Mouse (Mus musculus) forebrain, embryonic 15.5 days (tissue): Measurements from ENCODE around the gene Tpbpb. TPM values are rescaled to one million over a fixed set of nuclear protein-coding genes. Genes with fewer than 3 reads are reported as not detected.
"Not testable (repeated sequence)": the region's sequence is repeated elsewhere in the genome, so short reads cannot be mapped to it uniquely, and the experiment has no call there.

ENCODE experiments used
- ATAC-seq: fragments of 200-750 bp; cut with Nextera tagmentation; replicated peaks from 2 replicates; pipeline ENCODE4 v1.8.0; 2017; ENCODE audit warnings: mild to moderate bottlenecking, moderate TSS enrichment, moderate library complexity
- H3K27ac ChIP-seq: fragments of 300-500 bp; sonication (generic); replicated peaks from 2 replicates; pipeline ENCODE4 v1.5.1; 2015; ENCODE audit warnings: mild to moderate bottlenecking, inconsistent platforms
- H3K27me3 ChIP-seq: fragments of 300-500 bp; sonication (generic); 2 replicates; pipeline ENCODE4 v1.6.1; 2015; ENCODE audit warnings: inconsistent platforms
- H3K36me3 ChIP-seq: fragments of 300-500 bp; sonication (generic); 2 replicates; pipeline ENCODE4 v1.6.1; 2015; ENCODE audit warnings: mild to moderate bottlenecking, inconsistent platforms
- H3K4me1 ChIP-seq: fragments of 300-500 bp; sonication (generic); 2 replicates; pipeline ENCODE4 v1.6.1; 2015; ENCODE audit warnings: inconsistent platforms
- H3K4me2 ChIP-seq: fragments of 300-500 bp; sonication (generic); replicated peaks from 2 replicates; pipeline ENCODE4 v1.6.1; 2015; ENCODE audit warnings: mild to moderate bottlenecking, inconsistent platforms
- H3K4me3 ChIP-seq: fragments of 300-500 bp; sonication (generic); 2 replicates; pipeline ENCODE4 v1.5.1; 2015; ENCODE audit warnings: mild to moderate bottlenecking, inconsistent platforms
- H3K9ac ChIP-seq: fragments of 300-500 bp; sonication (generic); replicated peaks from 2 replicates; pipeline ENCODE4 v1.6.1; 2015; ENCODE audit warnings: mild to moderate bottlenecking, inconsistent platforms
- H3K9me3 ChIP-seq: fragments of 300-500 bp; sonication (generic); 2 replicates; pipeline ENCODE4 v1.6.1; 2016; ENCODE audit warnings: inconsistent platforms
- WGBS: fragments of 180-500 bp; shearing (Covaris S2); methylation state at CpG from one replicate; pipeline ENCODE4 v1.1.7; 2015; ENCODE audit warnings: mixed read lengths; 5-methylcytosine and 5-hydroxymethylcytosine counted together
- polyA plus RNA-seq: library from polyadenylated mRNA; unstranded; fragments of >200 nt; fragmentation: Nextera tagmentation; extraction: Ambion mirVana; gene quantifications from 2 replicates; pipeline ENCODE4 v1.2.1, GENCODE M21; 2015

The Tpbpb gene
- polyA plus RNA-seq = not detected in 2 replicates

GRCm38 (mm10) chr13:60904780-60905179, at the start of gene Tpbpb:
Tpbpb (minus strand) TSS chr13:60904880.
- H3K9ac ChIP-seq, ATAC-seq, H3K27me3 ChIP-seq, H3K27ac ChIP-seq, H3K4me3 ChIP-seq, H3K4me2 ChIP-seq, H3K9me3 ChIP-seq, H3K4me1 ChIP-seq, H3K36me3 ChIP-seq: not testable (repeated sequence)
- WGBS = 89% methylated on average over 2 of the region's 2 CpGs

GRCm38 (mm10) chr13:60941884-60942283, 37.2 kb upstream of the Tpbpb start, which contains the start of gene Tpbpa:
Tpbpa (minus strand) TSS chr13:60941984.
- not testable (repeated sequence) for H3K4me1 ChIP-seq, H3K36me3 ChIP-seq, H3K4me3 ChIP-seq, ATAC-seq, H3K27me3 ChIP-seq, H3K27ac ChIP-seq, H3K4me2 ChIP-seq, H3K9me3 ChIP-seq, H3K9ac ChIP-seq
- WGBS = 74% methylated on average over 3 of the region's 3 CpGs

- H3K4me2 ChIP-seq = no peak within 1 kb of the TSS
- no peak within 1 kb of the TSS for H3K4me3 ChIP-seq
- 77% methylated on average over 5 of the region's 5 CpGs for WGBS
- no peak within 1 kb of the TSS for H3K9ac ChIP-seq
- H3K27ac ChIP-seq = no peak within 1 kb of the TSS
- H3K27me3 ChIP-seq = no peaks in the 10 kb centered on the region
- ATAC-seq = no peak
- no peaks in the 10 kb centered on the region for H3K36me3 ChIP-seq
- H3K4me1 ChIP-seq = no peaks in the 10 kb centered on the region
- H3K9me3 ChIP-seq = 0 out of 2 replicates have a peak, but pooled peaks cover 3% of the 10 kb centered on the region
Measured at GRCm38 (mm10) chr13:60936500-60936901, 31.8 kb upstream of the Tpbpb start, which contains the start of the genes Gm49391 and Ctla2a. Gm49391 (minus strand) TSS chr13:60936571. Ctla2a (minus strand) TSS chr13:60936625.

- not testable (repeated sequence) for H3K27ac ChIP-seq, H3K36me3 ChIP-seq, H3K9me3 ChIP-seq, H3K4me2 ChIP-seq, H3K4me1 ChIP-seq, H3K4me3 ChIP-seq, H3K27me3 ChIP-seq, H3K9ac ChIP-seq, ATAC-seq
- WGBS = 67% methylated on average over 2 of the region's 2 CpGs
Measured at GRCm38 (mm10) chr13:60935490-60935889, 30.8 kb upstream of the Tpbpb start, which contains the start of gene Gm49393. Gm49393 (minus strand) TSS chr13:60935590.

- Histone ChIP-seq H3K4me1 (no peaks in the 10 kb centered on the region), H3K36me3 (no peaks in the 10 kb centered on the region), H3K27me3 (no peaks in the 10 kb centered on the region), H3K4me3 (no peak within 1 kb of the TSS), H3K4me2 (no peak within 1 kb of the TSS), H3K27ac (no peak within 1 kb of the TSS), H3K9ac (no peak within 1 kb of the TSS), H3K9me3 (peaks cover 5% of the 10 kb centered on the region; the same call in 1 of the 2 replicates)
- ATAC-seq = no peak
- WGBS = 97% methylated on average over 3 of the region's 3 CpGs
Measured at GRCm38 (mm10) chr13:60897328-60897727, 7.4 kb downstream of the Tpbpb start, which contains the start of gene Ctla2b. Ctla2b (minus strand) TSS chr13:60897447.

- not testable (repeated sequence) for H3K4me2 ChIP-seq, H3K9ac ChIP-seq, ATAC-seq, H3K9me3 ChIP-seq, H3K36me3 ChIP-seq, H3K4me1 ChIP-seq, H3K27me3 ChIP-seq, H3K27ac ChIP-seq, H3K4me3 ChIP-seq
- WGBS = 85% methylated on average over 8 of the region's 8 CpGs
Measured at GRCm38 (mm10) chr13:60896794-60897193, 7.9 kb downstream of the Tpbpb start, which contains the start of gene Gm49392. Gm49392 (minus strand) TSS chr13:60896894.

GRCm38 (mm10) chr13:60895406-60896160, 9.1 kb downstream of the Tpbpb start:
- no peak overlapping the region for H3K27ac ChIP-seq
- H3K36me3 ChIP-seq = no peaks in the 10 kb centered on the region
- no peaks in the 10 kb centered on the region for H3K4me1 ChIP-seq
- no peak overlapping the region for H3K9ac ChIP-seq
- no peak for ATAC-seq
- no peaks in the 10 kb centered on the region for H3K27me3 ChIP-seq
- H3K9me3 ChIP-seq = peaks cover 3% of the 10 kb centered on the region; the same call in 1 of the 2 replicates
- H3K4me3 ChIP-seq = no peak overlapping the region
- no peak overlapping the region for H3K4me2 ChIP-seq

- 96% methylated on average over 1 of the region's 1 CpGs for WGBS
- Histone ChIP-seq H3K27me3 (no peaks in the 10 kb centered on the region), H3K9me3 (no peaks in the 10 kb centered on the region), H3K27ac (no peak overlapping the region), H3K4me1 (no peaks in the 10 kb centered on the region), H3K4me2 (no peak overlapping the region), H3K4me3 (no peak overlapping the region), H3K36me3 (no peaks in the 10 kb centered on the region), H3K9ac (no peak overlapping the region)
- no peak for ATAC-seq
Measured at GRCm38 (mm10) chr13:60892301-60892700, 12.4 kb downstream of the Tpbpb start.

GRCm38 (mm10) chr13:60864281-60864680, 40.4 kb downstream of the Tpbpb start, which contains the start of gene 4930486L24Rik:
4930486L24Rik (minus strand) TSS chr13:60864475.
- no peaks in the 10 kb centered on the region for H3K36me3 ChIP-seq
- 84% methylated on average over 1 of the region's 1 CpGs for WGBS
- no peak within 1 kb of the TSS for H3K4me2 ChIP-seq
- no peak within 1 kb of the TSS for H3K9ac ChIP-seq
- no peak within 1 kb of the TSS for H3K27ac ChIP-seq
- H3K27me3 ChIP-seq = no peaks in the 10 kb centered on the region
- no peak within 1 kb of the TSS for H3K4me3 ChIP-seq
- H3K9me3 ChIP-seq = no peaks in the 10 kb centered on the region
- no peak for ATAC-seq
- H3K4me1 ChIP-seq = no peaks in the 10 kb centered on the region

Other genes with a start within 250 kb of the Tpbpb start
- not detected in 2 replicates for gene BC051665, start 118.5 kb downstream of the Tpbpb start, polyA plus RNA-seq
- gene Ctsll3, start 102.0 kb downstream of the Tpbpb start, polyA plus RNA-seq = not detected in 2 replicates
- 0.15 TPM in 1 of 2 replicates, not detected in the other for gene 4930486L24Rik, start 40.4 kb downstream of the Tpbpb start, polyA plus RNA-seq
- gene Gm49392, start 8.0 kb downstream of the Tpbpb start, polyA plus RNA-seq = not detected in 2 replicates
- 1.1 and 1.3 TPM in 2 replicates for gene Ctla2b, start 7.4 kb downstream of the Tpbpb start, polyA plus RNA-seq
- gene Gm49393, start 30.7 kb upstream of the Tpbpb start, polyA plus RNA-seq = not detected in 2 replicates
- gene Gm49391, start 31.7 kb upstream of the Tpbpb start, polyA plus RNA-seq = 0.20 and 0.65 TPM in 2 replicates
- gene Ctla2a, start 31.7 kb upstream of the Tpbpb start, polyA plus RNA-seq = 12.6 and 13.8 TPM in 2 replicates
- gene Tpbpa, start 37.1 kb upstream of the Tpbpb start, polyA plus RNA-seq = not detected in 2 replicates
- not detected in 2 replicates for gene Ctsj, start 101.1 kb upstream of the Tpbpb start, polyA plus RNA-seq
- gene Ctsq, start 135.8 kb upstream of the Tpbpb start, polyA plus RNA-seq = not detected in 2 replicates